Mouse (Mus musculus) gastrocnemius, postnatal 4 days (tissue): ENCODE measurements around the gene Sipa1l3. TPM values are rescaled to one million over a fixed set of nuclear protein-coding genes. Genes with fewer than 3 reads are reported as not detected.

ENCODE experiments used
- total RNA-seq, 2 experiments: library from RNA; stranded (reverse); gene quantifications; 2 replicates each; pipeline ENCODE4 v1.2.3; 2021

Gene Sipa1l3
- total RNA-seq, 2 experiments from 2014 or later, result 25.0 to 30.0 TPM

Other genes with a start within 250 kb of the Sipa1l3 start
- 1 to 10 TPM; 7.3 to 9.6 TPM for gene Spint2, start 236.7 kb downstream of the Sipa1l3 start, total RNA-seq
- 10 to 100 TPM; 16.0 to 16.9 TPM for gene Ppp1r14a, start 229.3 kb downstream of the Sipa1l3 start, total RNA-seq
- 1 to 10 TPM; 4.3 TPM for gene Dpf1, start 214.7 kb downstream of the Sipa1l3 start, total RNA-seq
- gene Catsperg2, start 208.4 kb upstream of the Sipa1l3 start, total RNA-seq, result under 1 TPM in 1 of 2 experiments, not detected in 1; 0.15 TPM
- gene Zfp84, start 249.9 kb upstream of the Sipa1l3 start, total RNA-seq, result 10 to 100 TPM; 14.8 to 15.2 TPM